Mouse (Mus musculus) spleen, postnatal 36 days (tissue): ENCODE measurements around the gene Gm29110.
"Not testable (repeated sequence)": the region's sequence is repeated elsewhere in the genome, so short reads cannot be mapped to it uniquely, and the experiment has no call there.

Experiments
- DNase-seq, 2 experiments: peaks; one replicate each; pipeline ENCODE4 v3.0.0; 2022; ENCODE audit warnings: low spot score in 2 of 2, mixed read lengths in 1 of 2

The Gm29110 gene

GRCm38 (mm10) chrY:74470231-74470630 lies at the start of gene Gm29110:
Gm29110 (plus strand) TSS chrY:74470531.
- not testable (repeated sequence) for DNase-seq
